Mouse (Mus musculus) embryo, embryonic 11.5 days (tissue): ENCODE results near the gene Oprm1.

Source experiments
- DNase-seq: peaks from one replicate; pipeline ENCODE4 v3.0.0-alpha.2; 2012; ENCODE audit warnings: low read depth, low spot score

Oprm1 gene

GRCm38 (mm10) chr10:6890348-6891009, 132.2 kb downstream of the Oprm1 start:
- DNase-seq, result no peak

GRCm38 (mm10) chr10:6895796-6896195, 137.5 kb downstream of the Oprm1 start:
- no peak for DNase-seq

- DNase-seq, result no peak
Observed at GRCm38 (mm10) chr10:6896659-6897303, 138.5 kb downstream of the Oprm1 start.

GRCm38 (mm10) chr10:6900126-6900525, 141.8 kb downstream of the Oprm1 start:
- DNase-seq, result no peak

GRCm38 (mm10) chr10:6901819-6902393, 143.6 kb downstream of the Oprm1 start:
- DNase-seq, result no peak

GRCm38 (mm10) chr10:6909763-6910162, 151.5 kb downstream of the Oprm1 start:
- DNase-seq, result no peak

- no peak for DNase-seq
Observed at GRCm38 (mm10) chr10:6915991-6916390, 157.7 kb downstream of the Oprm1 start.

GRCm38 (mm10) chr10:6916545-6917257, 158.4 kb downstream of the Oprm1 start:
- DNase-seq, result peak; percentile 43

GRCm38 (mm10) chr10:6926724-6927123, 168.4 kb downstream of the Oprm1 start:
- DNase-seq, result no peak

- no peak for DNase-seq
Observed at GRCm38 (mm10) chr10:6927600-6928223, 169.4 kb downstream of the Oprm1 start.

- DNase-seq, result no peak
Observed at GRCm38 (mm10) chr10:6928905-6929304, 170.6 kb downstream of the Oprm1 start.

GRCm38 (mm10) chr10:6930398-6930797, 172.1 kb downstream of the Oprm1 start:
- DNase-seq, result no peak

GRCm38 (mm10) chr10:6930889-6931288, 172.6 kb downstream of the Oprm1 start:
- DNase-seq, result no peak

- no peak for DNase-seq
Observed at GRCm38 (mm10) chr10:6934776-6935175, 176.5 kb downstream of the Oprm1 start.

- DNase-seq, result no peak
Observed at GRCm38 (mm10) chr10:6936671-6937425, 178.5 kb downstream of the Oprm1 start.

GRCm38 (mm10) chr10:6953115-6953514, 194.8 kb downstream of the Oprm1 start:
- DNase-seq, result no peak

GRCm38 (mm10) chr10:6954533-6954932, 196.2 kb downstream of the Oprm1 start:
- no peak for DNase-seq

GRCm38 (mm10) chr10:6956357-6956756, 198.1 kb downstream of the Oprm1 start:
- no peak for DNase-seq

- no peak for DNase-seq
Observed at GRCm38 (mm10) chr10:6958791-6959190, 200.5 kb downstream of the Oprm1 start.

- DNase-seq, result no peak
Observed at GRCm38 (mm10) chr10:6967588-6968242, 209.4 kb downstream of the Oprm1 start.

- no peak for DNase-seq
Observed at GRCm38 (mm10) chr10:6968334-6968733, 210.0 kb downstream of the Oprm1 start.
